Mouse (Mus musculus) hindbrain, embryonic 10.5 days (tissue): ENCODE data around the gene Cdt1. TPM values are rescaled to one million over a fixed set of nuclear protein-coding genes. Genes with fewer than 3 reads are reported as not detected.

Source experiments
- DNase-seq: peaks from one replicate; pipeline ENCODE4 v3.0.0-alpha.2; 2017; ENCODE audit warnings: low spot score
- H3K27ac ChIP-seq: fragments of 300-500 bp; sonication (generic); 2 replicates; pipeline ENCODE4 v1.5.1; 2016; ENCODE audit warnings: mild to moderate bottlenecking, moderate library complexity
- H3K27me3 ChIP-seq: fragments of 300-500 bp; sonication (generic); 2 replicates; pipeline ENCODE4 v1.6.1; 2016; ENCODE audit warnings: mild to moderate bottlenecking; ENCODE audit not compliant: poor library complexity, insufficient read depth, severe bottlenecking
- H3K36me3 ChIP-seq: fragments of 300-500 bp; sonication (generic); 2 replicates; pipeline ENCODE4 v1.6.1; 2016; ENCODE audit warnings: mild to moderate bottlenecking, moderate library complexity
- H3K4me1 ChIP-seq: fragments of 300-500 bp; sonication (generic); replicated peaks from 2 replicates; pipeline ENCODE4 v1.6.1; 2016; ENCODE audit warnings: mild to moderate bottlenecking
- H3K4me3 ChIP-seq: fragments of 300-500 bp; sonication (generic); 2 replicates; pipeline ENCODE4 v1.5.1; 2016; ENCODE audit warnings: mild to moderate bottlenecking, moderate library complexity
- H3K9me3 ChIP-seq: fragments of 300-500 bp; sonication (generic); 2 replicates; pipeline ENCODE4 v1.6.1; 2016; ENCODE audit warnings: mild to moderate bottlenecking, moderate library complexity
- WGBS: fragments of 180-500 bp; shearing (Covaris S2); methylation state at CpG from one replicate; pipeline ENCODE4 v1.1.7; 2016; 5-methylcytosine and 5-hydroxymethylcytosine counted together
- polyA plus RNA-seq: library from polyadenylated mRNA; unstranded; fragments of >200 nt; fragmentation: Nextera tagmentation; extraction: Ambion mirVana; gene quantifications from 2 replicates; pipeline ENCODE4 v1.2.1, GENCODE M21; 2016

The Cdt1 gene
- polyA plus RNA-seq, 1 experiment from 2014 or later, result 56.0 TPM

DNA sequence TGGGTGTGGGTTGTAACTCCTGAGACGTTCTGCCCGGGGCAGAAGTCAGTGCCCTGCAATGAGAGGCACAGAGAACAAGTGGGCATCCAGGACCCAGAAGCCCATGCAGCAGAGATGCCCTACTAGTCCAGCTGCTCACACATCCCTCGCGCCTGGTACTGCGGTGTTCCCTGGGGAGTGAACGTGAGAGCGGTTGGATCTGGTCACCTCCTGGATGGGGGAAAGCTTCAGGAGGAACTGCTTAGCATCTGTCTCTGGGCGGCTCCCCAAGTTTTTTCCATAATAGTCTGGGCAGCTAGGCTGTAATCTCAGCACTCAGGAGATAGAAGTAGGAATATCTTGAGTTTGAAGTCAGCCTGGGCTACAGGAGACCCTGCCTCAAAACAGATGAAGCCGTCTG, 17.2 kb downstream of the Cdt1 start:
- Histone ChIP-seq H3K36me3 (no peaks in the 10 kb centered on the region), H3K27me3 (no peaks in the 10 kb centered on the region), H3K27ac (no peak overlapping the region), H3K4me1 (peaks cover 26% of the 10 kb centered on the region), H3K9me3 (no peaks in the 10 kb centered on the region), H3K4me3 (no peak overlapping the region)
- 87% methylated on average over 9 of the region's 9 CpGs for WGBS
- DNase-seq, result no peak

DNA sequence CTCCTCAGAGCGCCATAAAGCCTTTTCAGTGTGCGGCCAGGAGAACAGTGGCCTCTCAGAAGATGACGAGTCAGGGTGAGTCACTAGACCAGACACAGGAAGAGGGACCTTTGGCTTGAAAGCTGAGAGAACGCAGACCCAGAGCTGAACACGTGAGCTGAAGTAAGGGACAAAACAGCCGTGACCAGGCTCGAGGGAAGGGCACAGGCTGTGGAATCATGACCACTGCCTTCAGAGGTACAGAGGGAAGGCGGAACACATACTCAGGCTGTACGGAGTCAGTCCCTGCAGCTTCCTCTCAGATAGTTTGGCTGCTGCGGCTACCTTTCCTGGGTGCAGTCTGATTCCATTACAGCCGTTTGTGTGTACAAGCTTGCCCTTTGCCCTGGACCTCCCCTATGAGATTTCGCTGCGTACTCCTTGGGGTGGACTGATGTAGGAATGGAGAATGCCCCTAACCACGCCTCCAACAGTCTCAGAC, 17.6 kb downstream of the Cdt1 start:
- WGBS, result 70% methylated on average over 14 of the region's 14 CpGs
- Histone ChIP-seq H3K27ac (no peak overlapping the region), H3K4me1 (peaks cover 25% of the 10 kb centered on the region), H3K9me3 (no peaks in the 10 kb centered on the region), H3K36me3 (no peaks in the 10 kb centered on the region), H3K27me3 (no peaks in the 10 kb centered on the region), H3K4me3 (no peak overlapping the region)
- no peak for DNase-seq

DNA sequence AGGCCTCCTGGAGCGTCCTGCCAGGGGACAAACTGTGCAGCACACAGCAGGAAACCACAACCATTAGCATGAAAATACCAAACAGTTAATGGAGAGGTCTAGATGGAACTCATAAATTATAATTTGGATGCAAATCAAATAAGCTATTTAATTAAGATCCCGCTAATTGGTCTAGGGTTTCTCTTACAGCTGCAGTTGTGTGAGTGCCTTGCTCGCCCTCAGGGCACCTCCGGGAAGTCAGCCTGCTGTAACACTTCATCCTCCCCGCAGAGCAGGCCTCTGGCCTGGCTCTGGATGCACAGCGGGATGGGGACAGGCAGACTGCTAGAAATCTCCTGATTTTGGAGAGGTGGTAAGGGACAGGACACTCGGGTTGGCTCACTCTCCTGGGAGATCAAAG, 18.4 kb downstream of the Cdt1 start:
- no peaks in the 10 kb centered on the region for H3K9me3 ChIP-seq
- H3K27ac ChIP-seq, result no peak overlapping the region
- 69% methylated on average over 7 of the region's 7 CpGs for WGBS
- H3K4me3 ChIP-seq, result no peak overlapping the region
- no peak for DNase-seq
- no peaks in the 10 kb centered on the region for H3K36me3 ChIP-seq
- peaks cover 19% of the 10 kb centered on the region for H3K4me1 ChIP-seq
- H3K27me3 ChIP-seq, result no peaks in the 10 kb centered on the region

DNA sequence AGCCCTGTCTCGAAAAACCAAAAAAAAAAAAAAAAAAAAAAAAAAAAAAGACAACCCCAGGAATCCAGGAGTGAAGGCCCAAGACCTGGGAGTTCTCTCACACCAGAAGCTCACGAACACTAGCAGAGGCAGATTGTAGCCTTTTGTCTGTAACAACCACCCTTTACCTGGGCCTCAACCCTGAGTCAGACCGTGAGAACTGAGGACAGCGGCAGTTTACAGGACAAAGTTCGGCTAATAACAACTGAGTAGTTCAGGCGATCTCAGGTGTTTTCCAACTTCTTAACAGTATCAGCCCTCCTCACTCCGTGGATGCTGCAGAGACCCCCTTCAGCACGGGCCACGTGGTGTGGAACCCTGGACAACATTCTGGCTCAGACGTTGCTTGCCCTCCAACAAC, 18.9 kb downstream of the Cdt1 start:
- Histone ChIP-seq H3K36me3 (no peaks in the 10 kb centered on the region), H3K9me3 (no peaks in the 10 kb centered on the region), H3K4me1 (peaks cover 20% of the 10 kb centered on the region), H3K4me3 (no peak overlapping the region), H3K27me3 (no peaks in the 10 kb centered on the region), H3K27ac (0 out of 2 replicates have a peak overlapping the region, but pooled peaks have one; percentile 16)
- no peak for DNase-seq
- 88% methylated on average over 10 of the region's 10 CpGs for WGBS

DNA sequence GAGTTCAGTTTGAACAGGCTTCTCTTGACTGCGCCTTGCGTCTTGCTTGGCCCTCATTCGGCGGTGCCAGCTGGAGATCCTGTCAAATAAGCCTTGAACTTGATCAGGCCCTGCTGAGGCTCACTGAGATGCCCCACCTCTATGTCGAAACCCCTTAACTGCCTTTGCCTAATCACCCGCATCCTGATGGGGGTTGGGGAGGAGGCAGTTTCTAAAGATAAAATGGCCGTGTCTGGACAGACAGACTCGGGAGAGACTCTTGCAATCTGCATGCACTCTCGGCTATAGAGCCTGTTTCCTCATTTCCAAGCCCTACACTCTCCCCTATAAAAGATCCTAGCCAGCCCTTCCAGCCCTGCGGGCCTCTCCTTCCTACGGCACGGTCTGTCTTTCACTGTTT, 25.4 kb downstream of the Cdt1 start:
- no peak overlapping the region for H3K4me3 ChIP-seq
- no peaks in the 10 kb centered on the region for H3K27me3 ChIP-seq
- H3K9me3 ChIP-seq, result no peaks in the 10 kb centered on the region
- WGBS, result 80% methylated on average over 12 of the region's 12 CpGs
- peaks cover 43% of the 10 kb centered on the region for H3K4me1 ChIP-seq
- H3K36me3 ChIP-seq, result 0 out of 2 replicates have a peak, but pooled peaks cover 2% of the 10 kb centered on the region
- no peak overlapping the region; the same call in 1 of the 2 replicates for H3K27ac ChIP-seq
- DNase-seq, result no peak

DNA sequence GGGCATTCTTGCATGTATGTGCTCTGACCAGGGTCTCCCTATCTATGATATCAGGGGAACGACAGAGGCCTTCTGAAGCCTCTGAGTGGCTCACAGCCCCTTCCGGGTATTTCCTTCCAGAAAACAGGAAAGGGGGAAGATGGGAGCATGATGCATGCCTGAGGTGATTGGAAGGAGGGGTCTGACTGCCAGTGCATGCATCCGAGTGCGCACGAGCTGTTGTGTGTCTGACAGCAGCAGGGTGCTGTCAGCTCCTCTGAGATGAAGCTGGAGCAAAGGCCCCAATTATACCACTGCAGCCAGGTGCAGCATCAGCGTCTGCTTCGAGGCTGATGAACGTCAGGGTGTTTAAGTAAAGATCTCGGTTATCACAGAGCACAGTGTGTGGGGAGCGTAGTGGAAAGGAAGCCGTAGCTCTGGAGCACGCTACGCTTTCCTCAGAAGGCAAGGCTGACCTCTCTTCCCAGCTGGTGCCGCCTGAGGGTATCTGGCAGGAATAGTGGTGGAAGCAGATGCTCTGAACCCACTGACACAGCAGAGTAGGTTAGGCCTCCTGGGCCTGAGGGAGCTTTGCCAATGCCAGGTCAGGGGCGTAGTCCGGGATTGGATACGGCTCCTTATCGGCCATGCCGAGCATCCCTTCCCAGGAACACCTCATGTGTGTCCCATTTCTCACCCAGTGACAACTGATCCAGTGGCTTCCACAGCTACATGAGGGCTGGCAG, 26.1 kb downstream of the Cdt1 start:
- H3K36me3 ChIP-seq, result peaks cover 9% of the 10 kb centered on the region; the same call in 1 of the 2 replicates
- H3K27ac ChIP-seq, result no peak overlapping the region
- H3K9me3 ChIP-seq, result no peaks in the 10 kb centered on the region
- H3K4me3 ChIP-seq, result no peak overlapping the region
- no peaks in the 10 kb centered on the region for H3K27me3 ChIP-seq
- H3K4me1 ChIP-seq, result peaks cover 43% of the 10 kb centered on the region
- WGBS, result 83% methylated on average over 19 of the region's 19 CpGs
- no peak for DNase-seq

DNA sequence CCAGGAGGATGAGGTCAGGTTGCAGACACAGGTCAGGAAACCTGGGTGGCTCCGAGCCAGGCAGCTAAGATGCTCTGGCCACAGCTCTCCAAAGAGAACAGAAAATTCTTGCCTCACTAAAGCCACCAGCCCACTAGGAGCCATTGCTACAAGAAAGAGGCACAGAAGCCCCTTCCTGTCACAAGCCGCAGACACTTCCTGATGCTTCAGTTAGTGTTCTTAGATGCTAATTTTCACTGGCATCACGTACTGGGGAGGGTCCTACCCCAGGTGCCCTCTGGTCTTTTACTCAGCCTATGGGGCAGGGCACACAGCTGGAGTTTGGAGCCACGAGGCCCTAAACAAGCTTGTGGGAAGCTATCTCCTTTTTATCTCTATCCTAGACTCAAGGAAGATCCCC, 28.2 kb downstream of the Cdt1 start:
- no peaks in the 10 kb centered on the region for H3K9me3 ChIP-seq
- H3K27me3 ChIP-seq, result no peaks in the 10 kb centered on the region
- WGBS, result 47% methylated on average over 4 of the region's 4 CpGs
- H3K27ac ChIP-seq, result no peak overlapping the region
- no peak overlapping the region for H3K4me3 ChIP-seq
- peaks cover 43% of the 10 kb centered on the region for H3K4me1 ChIP-seq
- peaks cover 15% of the 10 kb centered on the region; the same call in 1 of the 2 replicates for H3K36me3 ChIP-seq
- DNase-seq, result no peak

DNA sequence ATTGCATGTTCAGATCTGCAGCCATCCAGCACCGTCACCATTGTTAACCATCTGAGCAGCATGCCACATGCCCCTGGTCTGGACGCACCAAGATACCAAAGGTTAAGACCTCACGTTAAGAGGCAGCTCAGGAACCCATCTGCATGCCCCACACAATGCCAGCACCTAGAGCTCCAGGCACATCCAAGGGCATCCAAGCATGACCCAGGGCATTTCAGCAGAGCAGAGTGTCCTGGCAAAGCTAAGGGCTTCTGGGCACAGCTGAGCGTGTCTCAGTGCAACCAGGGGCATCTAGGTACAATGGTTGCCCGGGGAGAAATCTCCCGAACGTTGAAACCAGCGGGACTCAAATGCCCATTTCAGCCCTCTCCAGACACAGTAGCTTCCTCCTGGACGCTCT, 32.9 kb downstream of the Cdt1 start:
- no peak for DNase-seq
- 92% methylated on average over 9 of the region's 9 CpGs for WGBS
- peaks cover 9% of the 10 kb centered on the region for H3K4me1 ChIP-seq
- peaks cover 15% of the 10 kb centered on the region; the same call in 1 of the 2 replicates for H3K36me3 ChIP-seq
- H3K9me3 ChIP-seq, result no peaks in the 10 kb centered on the region
- no peaks in the 10 kb centered on the region for H3K27me3 ChIP-seq
- no peak overlapping the region for H3K4me3 ChIP-seq
- no peak overlapping the region for H3K27ac ChIP-seq

DNA sequence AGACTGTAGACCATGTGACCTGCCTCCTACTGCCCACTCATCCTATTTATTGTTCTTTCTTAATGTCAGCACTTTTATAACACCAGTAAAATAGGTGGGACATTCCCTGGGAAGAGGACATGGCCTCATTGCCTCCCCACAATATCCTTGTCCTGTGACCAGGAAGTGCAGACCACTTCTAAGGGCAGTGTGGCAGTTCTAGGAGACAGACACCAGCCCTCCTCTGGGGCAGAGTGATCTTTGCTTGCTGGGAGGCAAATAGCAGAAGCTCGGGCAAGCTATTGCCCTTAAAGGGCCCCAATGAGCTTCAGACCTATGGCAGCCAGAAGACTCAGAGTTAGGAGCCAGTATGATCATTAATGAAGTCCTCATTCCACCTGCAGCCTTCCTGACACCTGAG, 36.8 kb downstream of the Cdt1 start:
- Histone ChIP-seq H3K4me1 (no peaks in the 10 kb centered on the region), H3K27ac (no peak overlapping the region), H3K4me3 (no peak overlapping the region), H3K36me3 (0 out of 2 replicates have a peak, but pooled peaks cover 5% of the 10 kb centered on the region), H3K9me3 (no peaks in the 10 kb centered on the region), H3K27me3 (no peaks in the 10 kb centered on the region)
- DNase-seq, result no peak
- whole genome bisulfite sequencing, result 83% methylated on average over 1 of the region's 1 CpGs

DNA sequence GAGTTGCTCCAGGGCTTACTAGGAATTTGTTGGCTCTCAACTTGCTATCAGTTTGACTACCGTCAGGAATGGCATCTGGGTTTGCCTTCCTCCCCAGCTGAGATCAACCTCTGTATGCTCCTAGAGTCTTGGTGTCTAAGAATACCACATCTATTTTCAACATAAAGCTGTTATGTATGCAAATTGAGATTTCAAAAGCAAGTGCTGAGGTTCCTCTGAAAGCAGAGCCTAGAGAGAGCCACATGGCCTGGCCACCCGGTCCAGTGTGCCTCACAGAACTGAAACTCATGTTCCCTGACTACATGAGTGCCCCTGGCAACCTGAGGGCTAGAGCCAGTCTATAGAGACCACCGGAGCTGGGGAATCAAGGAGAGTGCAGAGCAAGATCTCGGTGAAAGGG, 37.6 kb downstream of the Cdt1 start:
- Histone ChIP-seq H3K27me3 (no peaks in the 10 kb centered on the region), H3K36me3 (no peaks in the 10 kb centered on the region)
- 84% methylated on average over 4 of the region's 4 CpGs for WGBS

DNA sequence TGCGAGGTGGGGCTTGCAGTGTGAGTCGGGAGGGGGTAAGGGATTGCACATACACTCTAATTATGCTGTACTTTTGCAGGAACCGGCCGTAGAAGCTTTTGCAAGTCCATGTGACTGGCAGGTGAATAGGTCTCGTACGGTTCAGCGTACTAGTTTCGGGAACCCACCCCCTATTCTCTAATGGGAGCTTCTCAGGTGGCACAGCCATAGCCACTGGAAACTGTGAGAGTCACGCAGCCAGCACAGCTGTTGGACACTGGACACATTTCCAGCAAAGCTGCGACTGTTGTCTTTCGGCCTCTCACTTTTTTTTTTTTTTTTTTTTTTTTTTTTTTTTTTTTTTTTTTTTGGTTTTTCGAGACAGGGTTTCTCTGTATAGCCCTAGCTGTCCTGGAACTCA, 39.0 kb downstream of the Cdt1 start:
- no peak for DNase-seq
- no peak overlapping the region for H3K4me3 ChIP-seq
- H3K9me3 ChIP-seq, result no peaks in the 10 kb centered on the region
- no peak overlapping the region for H3K27ac ChIP-seq
- no peaks in the 10 kb centered on the region for H3K27me3 ChIP-seq
- peaks cover 14% of the 10 kb centered on the region for H3K4me1 ChIP-seq
- 89% methylated on average over 11 of the region's 12 CpGs for WGBS
- no peaks in the 10 kb centered on the region for H3K36me3 ChIP-seq

More for the DNA sequence above, 37.6 kb downstream of the Cdt1 start:
- Histone ChIP-seq H3K9me3 (no peaks in the 10 kb centered on the region), H3K27ac (no peak overlapping the region), H3K4me3 (no peak overlapping the region), H3K4me1 (peaks cover 2% of the 10 kb centered on the region)
- DNase-seq, result no peak

DNA sequence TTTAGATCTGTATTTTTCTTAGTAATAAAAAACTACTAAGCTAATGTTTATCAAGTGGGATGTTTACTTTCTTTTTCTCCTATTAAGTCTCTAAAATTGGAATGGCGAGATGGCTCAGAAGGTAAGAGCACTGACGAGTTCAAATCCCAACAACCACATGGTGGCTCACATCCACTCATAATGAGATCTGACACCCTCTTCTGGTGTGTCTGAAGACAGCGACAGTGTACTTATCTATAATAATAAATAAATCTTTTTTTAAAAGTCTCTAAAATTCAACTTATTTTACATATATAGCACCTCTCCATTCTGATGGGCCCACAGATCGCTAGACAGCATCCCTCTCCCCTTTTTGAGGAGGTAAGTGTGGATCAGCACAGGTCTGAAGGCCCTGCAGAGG, 42.4 kb downstream of the Cdt1 start:
- peak overlapping the region; percentile 70 for H3K4me3 ChIP-seq
- WGBS, result 70% methylated on average over 4 of the region's 4 CpGs
- H3K9me3 ChIP-seq, result no peaks in the 10 kb centered on the region
- no peaks in the 10 kb centered on the region for H3K27me3 ChIP-seq
- peaks cover 24% of the 10 kb centered on the region for H3K4me1 ChIP-seq
- peaks cover 8% of the 10 kb centered on the region; the same call in 1 of the 2 replicates for H3K36me3 ChIP-seq
- H3K27ac ChIP-seq, result peak overlapping the region; percentile 91; the same call in 1 of the 2 replicates
- no peak for DNase-seq

DNA sequence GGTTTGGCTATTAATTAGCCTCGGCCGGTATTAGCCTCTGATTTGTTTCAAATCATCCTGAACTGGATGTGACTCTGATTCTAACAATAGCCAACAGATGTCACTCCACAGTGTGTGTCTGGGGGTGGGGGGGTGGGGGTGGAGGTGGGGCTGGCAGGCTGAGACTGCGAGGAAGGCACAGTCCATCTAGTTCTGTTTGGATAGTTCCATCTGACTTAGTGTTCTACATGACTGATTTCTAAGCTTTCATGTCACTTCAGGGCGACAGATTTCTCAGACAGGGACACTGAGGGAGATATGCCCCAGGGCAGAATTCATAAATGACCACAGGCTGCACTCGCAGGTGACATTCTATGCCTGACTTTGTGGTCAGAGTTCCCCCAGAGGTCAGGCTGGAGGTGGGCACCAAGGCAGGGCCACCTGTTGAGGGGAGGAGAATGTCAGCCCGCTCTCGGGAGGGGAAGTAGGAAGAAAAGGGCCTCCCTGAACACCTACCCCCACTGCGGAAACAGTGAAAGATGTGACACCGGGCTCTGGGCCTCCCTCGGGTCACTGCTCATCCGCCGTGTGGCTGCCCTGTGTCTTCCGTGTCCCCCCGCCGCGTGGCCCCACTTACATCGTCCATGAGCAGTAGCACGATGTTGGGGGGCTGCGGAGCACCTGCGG, 42.9 kb downstream of the Cdt1 start:
- 6% methylated on average over 20 of the region's 20 CpGs for WGBS
- H3K4me1 ChIP-seq, result peaks cover 29% of the 10 kb centered on the region

More for the DNA sequence above, 42.9 kb downstream of the Cdt1 start:
- H3K36me3 ChIP-seq, result peaks cover 14% of the 10 kb centered on the region; the same call in 1 of the 2 replicates
- H3K27ac ChIP-seq, result peak overlapping the region; percentile 91
- H3K27me3 ChIP-seq, result no peaks in the 10 kb centered on the region
- peak overlapping the region; percentile 70 for H3K4me3 ChIP-seq
- peak; percentile 21 for DNase-seq
- H3K9me3 ChIP-seq, result no peaks in the 10 kb centered on the region
